Mouse (Mus musculus) forebrain, embryonic 14.5 days (tissue): ENCODE measurements around the gene Rint1. TPM values are rescaled to one million over a fixed set of nuclear protein-coding genes. Genes with fewer than 3 reads are reported as not detected.
"Not testable (repeated sequence)": the region's sequence is repeated elsewhere in the genome, so short reads cannot be mapped to it uniquely, and the experiment has no call there.

ENCODE experiments used
- ATAC-seq: fragments of 200-750 bp; cut with Nextera tagmentation; 2 replicates; pipeline ENCODE4 v1.8.0; 2017; ENCODE audit warnings: mild to moderate bottlenecking, moderate library complexity
- DNase-seq: peaks from one replicate; pipeline ENCODE4 v3.0.0-alpha.2; 2015; ENCODE audit warnings: low spot score
- H3K27ac ChIP-seq: fragments of 300-500 bp; sonication (generic); 2 replicates; pipeline ENCODE4 v1.5.1; 2014; ENCODE audit warnings: low read depth, mild to moderate bottlenecking, control low read depth, low read length, moderate library complexity
- H3K27me3 ChIP-seq: fragments of 300-500 bp; sonication (generic); replicated peaks from 2 replicates; pipeline ENCODE4 v1.6.1; 2014; ENCODE audit warnings: low read length, control low read depth, mixed read lengths; ENCODE audit not compliant: control insufficient read depth, insufficient read depth
- H3K36me3 ChIP-seq: fragments of 300-500 bp; sonication (generic); 2 replicates; pipeline ENCODE4 v1.6.1; 2014; ENCODE audit warnings: low read length, control low read depth; ENCODE audit not compliant: control insufficient read depth, insufficient read depth
- H3K4me1 ChIP-seq: fragments of 300-500 bp; sonication (generic); 2 replicates; pipeline ENCODE4 v1.6.1; 2014; ENCODE audit warnings: antibody characterized with exemption, low read length, control low read depth; ENCODE audit not compliant: control insufficient read depth, insufficient read depth
- H3K4me2 ChIP-seq: fragments of 300-500 bp; sonication (generic); 2 replicates; pipeline ENCODE4 v1.6.1; 2014; ENCODE audit warnings: mild to moderate bottlenecking, control low read depth, low read length
- H3K4me3 ChIP-seq: fragments of 300-500 bp; sonication (generic); 2 replicates; pipeline ENCODE4 v1.5.1; 2014; ENCODE audit warnings: low read depth, low read length, control low read depth
- H3K9ac ChIP-seq: fragments of 300-500 bp; sonication (generic); 2 replicates; pipeline ENCODE4 v1.6.1; 2014; ENCODE audit warnings: mild to moderate bottlenecking, low read length, control low read depth, moderate library complexity
- H3K9me3 ChIP-seq: fragments of 300-500 bp; sonication (generic); replicated peaks from 2 replicates; pipeline ENCODE4 v1.6.1; 2016; ENCODE audit warnings: low read length, control low read depth, mixed read lengths; ENCODE audit not compliant: control insufficient read depth
- WGBS: fragments of 180-500 bp; shearing (Covaris S2); extraction: QIAGEN DNeasy Blood & Tissue Kit; methylation state at CpG from one replicate; pipeline ENCODE4 v1.1.7; 2014; 5-methylcytosine and 5-hydroxymethylcytosine counted together
- polyA plus RNA-seq: library from polyadenylated mRNA; unstranded; fragments of >200 nt; fragmentation: Nextera tagmentation; extraction: Ambion mirVana; gene quantifications from 2 replicates; pipeline ENCODE4 v1.2.1, GENCODE M21; 2014

Gene Rint1
- polyA plus RNA-seq, 1 experiment from 2014 or later = 18.0 TPM

DNA sequence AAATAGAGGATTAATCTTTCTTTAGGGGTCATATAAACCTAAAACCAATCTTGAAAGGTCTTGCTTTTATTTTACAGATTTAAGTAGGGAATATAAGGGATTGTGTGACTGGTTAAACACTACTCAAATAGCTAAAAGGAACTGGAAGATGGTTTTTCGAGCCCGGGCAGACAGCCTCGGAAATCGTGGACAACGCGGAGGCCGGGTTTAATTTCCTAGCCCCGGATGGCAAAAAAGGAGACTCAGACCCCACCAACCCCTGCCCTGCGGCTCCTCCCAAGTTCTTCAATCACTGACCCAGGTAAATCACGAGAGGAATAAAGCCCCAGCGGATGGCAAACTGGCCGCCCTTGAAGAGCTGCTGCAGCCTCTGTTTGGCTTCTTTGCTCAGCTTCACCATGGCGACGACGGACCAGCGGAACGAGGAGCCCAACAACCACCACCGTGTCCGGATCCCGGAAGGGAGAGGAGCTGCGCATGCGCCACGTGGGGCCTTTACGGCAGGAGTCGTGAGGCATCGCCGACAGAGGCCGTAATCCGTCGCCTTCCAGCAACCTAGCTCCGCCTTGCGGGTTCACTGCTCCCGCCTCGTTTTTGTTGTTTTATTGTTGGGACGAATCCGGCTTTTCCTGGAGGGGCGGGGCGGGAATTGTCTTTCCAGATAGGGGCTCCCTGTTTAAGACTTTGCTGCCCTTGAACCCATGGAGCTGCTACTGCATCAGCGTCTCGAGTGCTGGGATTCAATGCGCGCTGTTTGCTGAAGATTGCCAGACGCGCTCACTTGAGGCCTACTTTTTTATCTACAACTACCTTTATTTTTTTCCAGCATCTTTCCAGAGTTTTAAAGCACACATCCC is 56.4 kb downstream of the Rint1 start, which contains the start of gene Tomm7:
Gene Tomm7, minus strand, starts transcription at position 488 of the 857 bp plus-strand sequence.
- WGBS = under 1% methylated on average over 44 of the region's 44 CpGs
- peak within 1 kb of the TSS; percentile 58 for H3K4me3 ChIP-seq
- H3K27me3 ChIP-seq = no peaks in the 10 kb centered on the region
- peak within 1 kb of the TSS; percentile 67 for H3K9ac ChIP-seq
- peak within 1 kb of the TSS; percentile 83 for H3K27ac ChIP-seq
- ATAC-seq (peak; percentile 95), DNase-seq (peak; percentile 99)
- H3K4me1 ChIP-seq = peaks cover 10% of the 10 kb centered on the region
- peak within 1 kb of the TSS; percentile 78 for H3K4me2 ChIP-seq
- H3K36me3 ChIP-seq = peaks cover 15% of the 10 kb centered on the region
- H3K9me3 ChIP-seq = no peaks in the 10 kb centered on the region

DNA sequence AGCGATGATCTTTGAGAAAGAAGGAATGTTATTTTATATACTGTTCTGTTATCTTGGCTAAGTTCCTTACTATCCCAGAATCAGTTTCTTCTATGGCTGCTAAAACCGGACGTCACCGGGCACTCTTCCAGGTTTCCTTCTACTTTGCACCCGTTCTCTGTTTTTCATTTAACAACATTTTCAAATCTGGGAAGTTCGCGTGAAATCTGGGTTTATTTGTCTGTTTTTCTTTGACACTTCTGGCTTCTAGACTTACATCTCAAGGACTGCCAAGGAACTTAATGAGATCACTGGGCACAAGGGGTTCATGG is 57.0 kb downstream of the Rint1 start:
- 23% methylated on average over 7 of the region's 7 CpGs for WGBS
- DNase-seq (peak; percentile 68), ATAC-seq (peak; percentile 45)
- Histone ChIP-seq H3K4me2 (peak overlapping the region; percentile 50), H3K9me3 (no peaks in the 10 kb centered on the region), H3K27me3 (no peaks in the 10 kb centered on the region), H3K36me3 (peaks cover 9% of the 10 kb centered on the region), H3K4me3 (peak overlapping the region; percentile 58), H3K27ac (peak overlapping the region; percentile 83), H3K9ac (peak overlapping the region; percentile 67), H3K4me1 (peaks cover 10% of the 10 kb centered on the region)

DNA sequence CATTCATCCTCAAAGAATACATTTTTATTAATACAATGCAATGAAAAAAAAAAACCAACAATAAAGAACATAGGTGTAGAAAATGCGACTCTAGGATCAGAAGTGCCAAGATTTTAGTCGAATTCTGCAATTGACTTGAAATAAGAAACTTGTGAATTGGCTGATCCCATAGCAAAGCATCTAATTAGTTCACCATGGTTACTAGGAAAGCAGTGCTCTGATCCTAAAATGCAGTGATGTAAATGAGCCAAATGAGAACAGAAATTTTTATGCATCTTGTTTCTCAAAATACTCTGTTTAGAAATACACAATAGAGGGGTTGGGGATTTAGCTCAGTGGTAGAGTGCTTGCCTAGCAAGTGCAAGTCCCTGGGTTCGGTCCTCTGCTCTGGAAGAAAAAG is 57.6 kb downstream of the Rint1 start:
- Histone ChIP-seq H3K4me2 (peak overlapping the region; percentile 50; the same call in 1 of the 2 replicates), H3K4me3 (no peak overlapping the region), H3K27me3 (no peaks in the 10 kb centered on the region), H3K4me1 (peaks cover 10% of the 10 kb centered on the region), H3K27ac (no peak overlapping the region), H3K36me3 (peaks cover 6% of the 10 kb centered on the region; the same call in 1 of the 2 replicates), H3K9ac (no peak overlapping the region), H3K9me3 (no peaks in the 10 kb centered on the region)
- 43% methylated on average over 3 of the region's 3 CpGs for WGBS
- ATAC-seq (no peak), DNase-seq (peak; percentile 57)

DNA sequence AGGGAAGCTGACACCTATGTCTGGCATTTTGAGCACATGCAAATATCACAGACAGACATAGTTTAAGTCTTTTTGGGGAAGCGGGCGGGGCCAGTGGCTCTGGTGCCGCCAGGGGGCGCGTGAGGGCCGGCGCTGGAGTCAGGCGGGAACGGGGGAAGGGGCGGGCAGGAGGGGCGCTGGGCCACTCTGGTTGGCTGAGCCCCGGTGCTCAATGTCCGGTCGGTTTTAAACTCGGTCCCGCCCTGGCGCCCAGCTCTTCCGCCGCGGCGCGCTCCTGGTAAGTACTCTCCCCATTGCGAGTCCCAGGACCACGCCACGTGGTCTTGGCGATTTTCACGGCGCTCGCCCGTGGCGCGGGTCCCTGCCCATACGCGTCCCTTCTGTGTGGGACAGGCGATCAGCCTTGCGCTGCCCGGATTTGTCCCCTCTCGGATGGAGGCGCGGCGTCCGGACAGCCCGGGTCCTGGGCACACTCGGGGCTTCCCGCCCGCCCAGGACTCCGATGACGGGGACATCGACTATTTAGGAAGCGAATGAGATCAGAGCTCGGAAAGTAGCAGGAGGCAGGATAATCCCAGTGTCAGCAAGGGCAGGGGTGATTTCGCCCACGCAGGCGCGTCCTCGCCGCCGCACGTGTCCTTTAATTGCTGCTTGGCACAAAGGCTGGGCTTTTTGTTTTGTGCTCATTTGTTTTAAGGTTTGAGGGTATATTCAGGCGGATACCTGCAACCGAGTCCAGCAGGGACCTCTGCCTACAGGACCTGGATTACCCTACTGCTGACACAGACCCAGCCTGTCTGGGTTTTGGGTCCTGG is 63.0 kb downstream of the Rint1 start:
- DNase-seq = peak; percentile 82
- Histone ChIP-seq H3K4me2 (peak overlapping the region; percentile 71), H3K4me1 (peaks cover 3% of the 10 kb centered on the region; the same call in 1 of the 2 replicates), H3K4me3 (peak overlapping the region; percentile 79), H3K9me3 (no peaks in the 10 kb centered on the region), H3K27me3 (no peaks in the 10 kb centered on the region), H3K36me3 (peaks cover 31% of the 10 kb centered on the region), H3K9ac (peak overlapping the region; percentile 86), H3K27ac (no peak overlapping the region)
- ATAC-seq = peak; percentile 96
- WGBS = under 1% methylated on average over 59 of the region's 61 CpGs

DNA sequence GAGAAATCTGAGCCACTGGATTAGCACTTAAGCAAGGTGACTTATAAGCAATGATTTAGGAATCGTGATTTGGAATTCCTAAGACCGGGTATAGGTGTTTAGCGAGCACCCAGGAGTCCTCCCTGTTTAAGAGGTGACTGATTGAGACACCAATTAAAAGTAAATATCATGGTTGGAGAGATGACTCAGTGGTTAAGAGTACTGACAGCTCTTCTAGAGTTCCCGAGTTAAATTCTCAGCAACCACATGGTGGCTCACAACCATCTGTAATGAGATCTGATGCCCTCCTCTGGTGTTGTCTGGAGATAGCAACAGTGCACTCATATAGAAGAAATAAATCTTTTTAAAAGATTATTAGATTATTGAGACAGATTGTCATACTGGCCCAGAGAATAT is 63.6 kb downstream of the Rint1 start:
- Histone ChIP-seq H3K9ac (peak overlapping the region; percentile 86), H3K4me3 (peak overlapping the region; percentile 79), H3K36me3 (peaks cover 37% of the 10 kb centered on the region), H3K4me2 (peak overlapping the region; percentile 71)
- DNase-seq (peak; percentile 40), ATAC-seq (peak; percentile 24; the same call in 1 of the 2 replicates)
- H3K27ac ChIP-seq, H3K27me3 ChIP-seq, H3K9me3 ChIP-seq, H3K4me1 ChIP-seq: not testable (repeated sequence)
- WGBS = 8% methylated on average over 4 of the region's 4 CpGs

DNA sequence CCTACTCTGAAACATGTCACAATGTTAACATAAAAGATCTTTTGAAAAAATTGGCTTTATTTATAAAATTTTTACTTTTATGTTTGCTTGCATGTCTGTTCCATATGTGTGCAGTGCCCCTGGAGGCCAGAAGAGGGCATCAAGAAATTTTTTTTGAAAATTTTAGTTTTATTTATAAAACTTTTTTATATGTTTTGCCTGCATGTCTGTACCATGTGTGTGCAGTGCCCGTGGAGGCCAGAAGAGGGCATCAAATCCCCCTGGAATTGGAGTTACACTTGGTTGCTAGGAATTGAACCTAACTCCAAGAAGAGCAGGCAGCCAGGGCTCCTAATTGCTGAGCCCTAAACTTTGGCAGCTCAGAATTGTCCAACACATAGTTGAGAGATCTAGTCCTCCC is 65.4 kb downstream of the Rint1 start:
- not testable (repeated sequence) for H3K27ac ChIP-seq

DNA sequence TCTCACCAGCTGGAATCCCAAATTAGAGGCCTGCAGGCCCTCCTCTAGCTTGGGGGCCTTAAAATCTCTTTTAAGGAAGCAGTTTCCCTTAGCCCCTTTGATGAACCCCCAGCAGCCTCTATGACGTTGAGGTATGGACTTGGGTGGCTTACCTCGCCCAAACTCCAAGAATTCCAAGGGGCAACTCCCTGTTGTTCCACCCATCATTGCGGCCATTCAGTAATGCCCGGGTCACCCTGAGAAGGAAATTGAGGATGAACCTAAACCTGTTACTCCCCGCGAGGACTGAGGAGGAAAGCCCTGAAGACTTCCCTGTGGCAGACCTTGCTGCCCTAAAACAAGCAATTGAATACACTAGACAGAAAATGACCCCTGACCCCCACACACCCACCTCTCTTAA is 68.0 kb downstream of the Rint1 start:
- H3K4me3 ChIP-seq = no peak overlapping the region
- 91% methylated on average over 6 of the region's 6 CpGs for WGBS
- no peaks in the 10 kb centered on the region for H3K27me3 ChIP-seq
- H3K36me3 ChIP-seq = peaks cover 67% of the 10 kb centered on the region
- no peak overlapping the region for H3K4me2 ChIP-seq
- no peaks in the 10 kb centered on the region for H3K9me3 ChIP-seq
- DNase-seq (no peak), ATAC-seq (no peak)
- peaks cover 3% of the 10 kb centered on the region; the same call in 1 of the 2 replicates for H3K4me1 ChIP-seq
- no peak overlapping the region for H3K27ac ChIP-seq
- H3K9ac ChIP-seq = no peak overlapping the region

More for the DNA sequence above, 65.4 kb downstream of the Rint1 start:
- H3K9ac ChIP-seq, H3K4me1 ChIP-seq, DNase-seq, H3K4me3 ChIP-seq, H3K9me3 ChIP-seq, H3K4me2 ChIP-seq, H3K27me3 ChIP-seq, ATAC-seq: not testable (repeated sequence)
- WGBS = 80% methylated on average over 1 of the region's 1 CpGs
- peaks cover 54% of the 10 kb centered on the region for H3K36me3 ChIP-seq

DNA sequence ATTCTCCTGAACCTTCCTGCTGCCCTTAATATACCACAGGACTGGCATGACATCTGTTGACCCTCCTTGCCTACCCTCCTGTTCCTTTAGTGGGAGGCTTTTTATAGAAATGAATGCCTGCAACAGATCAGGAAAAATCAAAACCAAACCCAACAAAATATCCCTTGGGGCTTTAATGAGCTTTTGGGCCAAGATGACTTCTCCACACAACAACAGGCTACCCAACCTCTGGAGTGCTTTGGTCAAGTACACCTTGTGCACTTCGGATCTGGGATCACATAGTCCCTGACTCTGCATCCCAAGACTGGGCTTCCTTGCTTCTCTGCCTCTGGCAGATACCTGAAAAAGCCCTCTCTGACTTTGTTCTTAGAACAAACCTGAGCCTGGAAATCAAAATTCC is 68.7 kb downstream of the Rint1 start:
- H3K4me1 ChIP-seq = peaks cover 3% of the 10 kb centered on the region; the same call in 1 of the 2 replicates
- no peak overlapping the region for H3K4me2 ChIP-seq
- no peaks in the 10 kb centered on the region for H3K27me3 ChIP-seq
- H3K9ac ChIP-seq = no peak overlapping the region
- 92% methylated on average over 1 of the region's 1 CpGs for WGBS
- no peak overlapping the region for H3K4me3 ChIP-seq
- H3K36me3 ChIP-seq = peaks cover 70% of the 10 kb centered on the region
- no peaks in the 10 kb centered on the region for H3K9me3 ChIP-seq
- ATAC-seq = no peak
- DNase-seq = no peak
- no peak overlapping the region for H3K27ac ChIP-seq
